Mouse (Mus musculus) intestine, embryonic 16.5 days (tissue): Measurements from ENCODE around the gene G6pc3. TPM values are rescaled to one million over a fixed set of nuclear protein-coding genes. Genes with fewer than 3 reads are reported as not detected.

Experiments
- ATAC-seq: fragments of 200-750 bp; cut with Nextera tagmentation; 2 replicates; pipeline ENCODE4 v1.8.0; 2017; ENCODE audit warnings: moderate TSS enrichment, moderate library complexity
- H3K27ac ChIP-seq: fragments of 300-500 bp; sonication (generic); 2 replicates; pipeline ENCODE4 v1.5.1; 2014; ENCODE audit warnings: mild to moderate bottlenecking, low read length
- H3K27me3 ChIP-seq: fragments of 300-500 bp; sonication (generic); replicated peaks from 2 replicates; pipeline ENCODE4 v1.6.1; 2014; ENCODE audit warnings: low read length, control low read depth, mixed read lengths; ENCODE audit not compliant: control insufficient read depth, insufficient read depth
- H3K36me3 ChIP-seq: fragments of 300-500 bp; sonication (generic); 2 replicates; pipeline ENCODE4 v1.6.1; 2014; ENCODE audit warnings: low read length, control low read depth; ENCODE audit not compliant: control insufficient read depth, insufficient read depth
- H3K4me1 ChIP-seq: fragments of 300-500 bp; sonication (generic); 2 replicates; pipeline ENCODE4 v1.6.1; 2014; ENCODE audit warnings: low read length, control low read depth, mixed read lengths; ENCODE audit not compliant: control insufficient read depth, insufficient read depth
- H3K4me2 ChIP-seq: fragments of 300-500 bp; sonication (generic); 2 replicates; pipeline ENCODE4 v1.6.1; 2014; ENCODE audit warnings: low read depth, low read length, control low read depth
- H3K4me3 ChIP-seq: fragments of 300-500 bp; sonication (generic); 2 replicates; pipeline ENCODE4 v1.5.1; 2014; ENCODE audit warnings: mild to moderate bottlenecking, low read length
- H3K9ac ChIP-seq: fragments of 300-500 bp; sonication (generic); 2 replicates; pipeline ENCODE4 v1.6.1; 2014; ENCODE audit warnings: low read depth, low read length
- H3K9me3 ChIP-seq: fragments of 300-500 bp; sonication (generic); 2 replicates; pipeline ENCODE4 v1.6.1; 2016; ENCODE audit warnings: low read length, control low read depth; ENCODE audit not compliant: control insufficient read depth
- WGBS: fragments of 180-500 bp; shearing (Covaris S2); extraction: QIAGEN DNeasy Blood & Tissue Kit; methylation state at CpG from one replicate; pipeline ENCODE4 v1.1.7; 2014; 5-methylcytosine and 5-hydroxymethylcytosine counted together
- polyA plus RNA-seq: library from polyadenylated mRNA; unstranded; fragments of >200 nt; fragmentation: Nextera tagmentation; extraction: Ambion mirVana; gene quantifications from 2 replicates; pipeline ENCODE4 v1.2.1, GENCODE M21; 2015

The G6pc3 gene
- polyA plus RNA-seq, 1 experiment from 2014 or later: 32.1 TPM

GRCm38 (mm10) chr11:102199856-102200255 lies 10.4 kb downstream of the G6pc3 start:
- Histone ChIP-seq H3K27ac (no peak overlapping the region), H3K9ac (no peak overlapping the region; the same call in 1 of the 2 replicates), H3K9me3 (no peaks in the 10 kb centered on the region), H3K27me3 (no peaks in the 10 kb centered on the region), H3K4me1 (no peaks in the 10 kb centered on the region), H3K36me3 (peaks cover 30% of the 10 kb centered on the region), H3K4me3 (no peak overlapping the region), H3K4me2 (no peak overlapping the region)
- no peak for ATAC-seq
- WGBS: 39% methylated on average over 9 of the region's 9 CpGs

GRCm38 (mm10) chr11:102201408-102201821 lies 12.0 kb downstream of the G6pc3 start:
- 75% methylated on average over 12 of the region's 12 CpGs for WGBS
- ATAC-seq: no peak
- peaks cover 30% of the 10 kb centered on the region for H3K36me3 ChIP-seq

GRCm38 (mm10) chr11:102206481-102206880 lies 17.1 kb downstream of the G6pc3 start:
- peaks cover 14% of the 10 kb centered on the region for H3K36me3 ChIP-seq
- H3K9ac ChIP-seq: no peak overlapping the region

More at GRCm38 (mm10) chr11:102201408-102201821, 12.0 kb downstream of the G6pc3 start:
- Histone ChIP-seq H3K27ac (no peak overlapping the region), H3K4me2 (no peak overlapping the region), H3K4me3 (no peak overlapping the region), H3K9me3 (no peaks in the 10 kb centered on the region), H3K9ac (no peak overlapping the region), H3K4me1 (no peaks in the 10 kb centered on the region), H3K27me3 (no peaks in the 10 kb centered on the region)

GRCm38 (mm10) chr11:102207825-102208777 lies 18.7 kb downstream of the G6pc3 start:
- peak; percentile 14 for ATAC-seq
- WGBS: 46% methylated on average over 11 of the region's 11 CpGs
- H3K4me1 ChIP-seq: peaks cover 35% of the 10 kb centered on the region
- H3K4me3 ChIP-seq: no peak overlapping the region
- H3K27me3 ChIP-seq: no peaks in the 10 kb centered on the region
- peaks cover 13% of the 10 kb centered on the region for H3K36me3 ChIP-seq
- H3K9me3 ChIP-seq: no peaks in the 10 kb centered on the region
- H3K27ac ChIP-seq: peak overlapping the region; percentile 67
- peak overlapping the region; percentile 17; the same call in 1 of the 2 replicates for H3K4me2 ChIP-seq
- 0 out of 2 replicates have a peak overlapping the region, but pooled peaks have one; percentile 12 for H3K9ac ChIP-seq

More at GRCm38 (mm10) chr11:102206481-102206880, 17.1 kb downstream of the G6pc3 start:
- Histone ChIP-seq H3K4me1 (peaks cover 24% of the 10 kb centered on the region), H3K4me3 (no peak overlapping the region), H3K9me3 (no peaks in the 10 kb centered on the region), H3K4me2 (no peak overlapping the region), H3K27ac (no peak overlapping the region), H3K27me3 (no peaks in the 10 kb centered on the region)
- no peak for ATAC-seq
- WGBS: 73% methylated on average over 30 of the region's 30 CpGs

GRCm38 (mm10) chr11:102208846-102209245 lies 19.4 kb downstream of the G6pc3 start:
- H3K4me3 ChIP-seq: no peak overlapping the region
- H3K27ac ChIP-seq: no peak overlapping the region
- 26% methylated on average over 4 of the region's 4 CpGs for WGBS
- no peak for ATAC-seq
- no peak overlapping the region for H3K4me2 ChIP-seq
- no peak overlapping the region; the same call in 1 of the 2 replicates for H3K9ac ChIP-seq
- H3K9me3 ChIP-seq: no peaks in the 10 kb centered on the region
- H3K27me3 ChIP-seq: no peaks in the 10 kb centered on the region
- peaks cover 40% of the 10 kb centered on the region for H3K4me1 ChIP-seq
- peaks cover 13% of the 10 kb centered on the region for H3K36me3 ChIP-seq

GRCm38 (mm10) chr11:102209742-102210141 lies 20.3 kb downstream of the G6pc3 start:
- Histone ChIP-seq H3K9ac (no peak overlapping the region), H3K27me3 (no peaks in the 10 kb centered on the region), H3K4me3 (no peak overlapping the region), H3K27ac (no peak overlapping the region), H3K4me2 (no peak overlapping the region), H3K9me3 (no peaks in the 10 kb centered on the region), H3K4me1 (peaks cover 48% of the 10 kb centered on the region), H3K36me3 (peaks cover 8% of the 10 kb centered on the region)
- no peak for ATAC-seq
- WGBS: 30% methylated on average over 2 of the region's 2 CpGs

GRCm38 (mm10) chr11:102210185-102210584 lies 20.8 kb downstream of the G6pc3 start:
- Histone ChIP-seq H3K4me3 (no peak overlapping the region), H3K4me2 (no peak overlapping the region), H3K9me3 (no peaks in the 10 kb centered on the region), H3K9ac (no peak overlapping the region), H3K4me1 (peaks cover 53% of the 10 kb centered on the region), H3K36me3 (peaks cover 8% of the 10 kb centered on the region), H3K27me3 (no peaks in the 10 kb centered on the region), H3K27ac (no peak overlapping the region)
- WGBS: 58% methylated on average over 3 of the region's 3 CpGs
- no peak for ATAC-seq

- no peak for ATAC-seq
- WGBS: 32% methylated on average over 5 of the region's 5 CpGs
- Histone ChIP-seq H3K4me3 (no peak overlapping the region), H3K9ac (peak overlapping the region; percentile 42), H3K27ac (no peak overlapping the region), H3K9me3 (no peaks in the 10 kb centered on the region), H3K36me3 (peaks cover 6% of the 10 kb centered on the region), H3K27me3 (no peaks in the 10 kb centered on the region), H3K4me1 (peaks cover 61% of the 10 kb centered on the region), H3K4me2 (no peak overlapping the region)
Observed at GRCm38 (mm10) chr11:102211011-102211410, 21.6 kb downstream of the G6pc3 start.

- no peak overlapping the region for H3K4me3 ChIP-seq
- no peak overlapping the region for H3K27ac ChIP-seq
- H3K4me2 ChIP-seq: no peak overlapping the region
- WGBS: 56% methylated on average over 18 of the region's 18 CpGs
- no peak overlapping the region for H3K9ac ChIP-seq
- H3K4me1 ChIP-seq: peaks cover 70% of the 10 kb centered on the region
- ATAC-seq: no peak
- H3K27me3 ChIP-seq: no peaks in the 10 kb centered on the region
- H3K36me3 ChIP-seq: peaks cover 2% of the 10 kb centered on the region; the same call in 1 of the 2 replicates
- H3K9me3 ChIP-seq: no peaks in the 10 kb centered on the region
Observed at GRCm38 (mm10) chr11:102211936-102212341, 22.5 kb downstream of the G6pc3 start.
